13 mouse cellular contexts compared by ENCODE assay signal in genomic region chr10:64076410-64077052, GRCm38 (mm10). TPM values are rescaled to one million over a fixed set of nuclear protein-coding genes. Genes with fewer than 3 reads are reported as not detected.
A peak's percentile ranks its signal among the peaks of the same experiment; 100 is the strongest.
DNase-seq lines count a peak whose midpoint lies in the region; ATAC-seq and TF ChIP-seq lines count a peak whose summit lies in the region.
"Had no signal": no experiment of that assay in that cellular context is flagged by ENCODE, and none has a peak within 500 bp of the region (broad histone marks: within the 10 kb centered on the region; RNA-seq: fewer than 3 reads in every experiment).

No protein-coding gene starts in this region.

- peak overlapping the region; percentile 39 for H3K4me2 ChIP-seq in heart, embryonic 13.5 days
- peak overlapping the region; percentile 28; the same call in 1 of the 2 replicates for H3K4me2 ChIP-seq in lung, embryonic 15.5 days
- no peak overlapping the region for H3K4me2 ChIP-seq in embryonic facial prominence, embryonic 15.5 days (replicated peaks)
- peak overlapping the region; percentile 85 for H3K4me2 ChIP-seq in myocyte (ENCODE audit: low read depth)
- H3K4me2 ChIP-seq: forebrain, embryonic 13.5 days had no signal

- no peak overlapping the region for H3K4me3 ChIP-seq in heart, embryonic 13.5 days
- no peak overlapping the region for H3K4me3 ChIP-seq in lung, embryonic 15.5 days
- no peak overlapping the region for H3K4me3 ChIP-seq in embryonic facial prominence, embryonic 15.5 days (replicated peaks)
- H3K4me3 ChIP-seq in myocyte = no peak overlapping the region
- H3K4me3 ChIP-seq: forebrain, embryonic 13.5 days had no signal

- H3K36me3 ChIP-seq in heart, embryonic 13.5 days = no peaks in the 10 kb centered on the region
- no peaks in the 10 kb centered on the region for H3K36me3 ChIP-seq in lung, embryonic 15.5 days
- H3K36me3 ChIP-seq in embryonic facial prominence, embryonic 15.5 days = no peaks in the 10 kb centered on the region
- H3K36me3 ChIP-seq in myocyte (ENCODE audit: control insufficient read depth, insufficient read depth) = no peaks in the 10 kb centered on the region

- no peak overlapping the region for H3K9ac ChIP-seq in heart, embryonic 13.5 days
- H3K9ac ChIP-seq in lung, embryonic 15.5 days = no peak overlapping the region
- no peak overlapping the region for H3K9ac ChIP-seq in embryonic facial prominence, embryonic 15.5 days
- H3K9ac ChIP-seq: forebrain, embryonic 13.5 days had no signal

- no peaks in the 10 kb centered on the region for H3K27me3 ChIP-seq in heart, embryonic 13.5 days (replicated peaks)
- no peaks in the 10 kb centered on the region for H3K27me3 ChIP-seq in lung, embryonic 15.5 days
- H3K27me3 ChIP-seq in embryonic facial prominence, embryonic 15.5 days = no peaks in the 10 kb centered on the region; the same call in 1 of the 2 replicates
- no peaks in the 10 kb centered on the region for H3K27me3 ChIP-seq in myocyte (ENCODE audit: control insufficient read depth, insufficient read depth, insufficient read length)
- H3K27me3 ChIP-seq: forebrain, embryonic 13.5 days had no signal

- no peak overlapping the region; the same call in 1 of the 2 replicates for H3K27ac ChIP-seq in heart, embryonic 13.5 days (replicated peaks)
- H3K27ac ChIP-seq in lung, embryonic 15.5 days = no peak overlapping the region
- peak overlapping the region; percentile 3; the same call in 1 of the 2 replicates for H3K27ac ChIP-seq in embryonic facial prominence, embryonic 15.5 days (replicated peaks)
- H3K27ac ChIP-seq: forebrain, embryonic 13.5 days; macrophage had no signal

- DNase-seq in heart, postnatal 14 days = no peak
- DNase-seq in lung, postnatal 14 days = no peak
- no peak for DNase-seq in left cerebral cortex, adult 11 months (ENCODE audit: low spot score)

- no peaks in the 10 kb centered on the region for H3K9me3 ChIP-seq in heart, embryonic 13.5 days
- H3K9me3 ChIP-seq in lung, embryonic 15.5 days = no peaks in the 10 kb centered on the region
- no peaks in the 10 kb centered on the region for H3K9me3 ChIP-seq in embryonic facial prominence, embryonic 15.5 days (replicated peaks)
- H3K9me3 ChIP-seq: forebrain, embryonic 13.5 days had no signal

- H3K4me1 ChIP-seq in heart, embryonic 13.5 days = peaks cover 19% of the 10 kb centered on the region
- H3K4me1 ChIP-seq in lung, embryonic 15.5 days = no peaks in the 10 kb centered on the region; the same call in 1 of the 2 replicates
- 0 out of 2 replicates have a peak, but pooled peaks cover 12% of the 10 kb centered on the region for H3K4me1 ChIP-seq in embryonic facial prominence, embryonic 15.5 days
- H3K4me1 ChIP-seq: forebrain, embryonic 13.5 days had no signal

- intact Hi-C loops in heart, postnatal 14 days (cut with DNase I) = no loop called here

- H3K79me2 ChIP-seq in myocyte (ENCODE audit: control insufficient read depth, insufficient read depth) = no peaks in the 10 kb centered on the region

- ATAC-seq in heart, embryonic 13.5 days (ENCODE audit: extremely low read depth, insufficient number of reproducible peaks, low FRiP score, low TSS enrichment) = no peak
- 0 out of 2 replicates have a peak, but pooled peaks have one; percentile 27 for ATAC-seq in lung, embryonic 15.5 days (ENCODE audit: borderline replicate concordance, extremely low read depth, low FRiP score, low TSS enrichment)
- no peak for ATAC-seq in embryonic facial prominence, embryonic 15.5 days (ENCODE audit: insufficient number of reproducible peaks, low FRiP score, low TSS enrichment, low read depth)
- ATAC-seq: activated CD4-positive, CD25-positive, alpha-beta regulatory T cell, adult 4 months; forebrain, embryonic 13.5 days; intestine, postnatal 0 days had no signal

- no peak overlapping the region for H3ac ChIP-seq in myocyte (ENCODE audit: control insufficient read depth, insufficient read length)

- 41% methylated on average over 10 of the region's 10 CpGs for WGBS in heart, embryonic 13.5 days
- WGBS in lung, embryonic 15.5 days = 32% methylated on average over 10 of the region's 10 CpGs
- WGBS in embryonic facial prominence, embryonic 15.5 days = 36% methylated on average over 10 of the region's 10 CpGs

- TF ChIP-seq POLR2A in myocyte (IDR thresholded peaks at IDR 0.05; ENCODE audit: insufficient read length, low read depth) = no peak

TF ChIP-seq in myocyte, 11 proteins besides CTCF, POLR2A, EP300 and RAD21:
- TF ChIP-seq SRF (IDR thresholded peaks at IDR 0.05; ENCODE audit: control insufficient read depth, insufficient read length, low read depth) (no peak), USF1 (IDR thresholded peaks at IDR 0.05; ENCODE audit: low read depth) (no peak), MYOD1 (IDR thresholded peaks at IDR 0.05; ENCODE audit: control insufficient read depth in 1 of 3, insufficient read length in 2 of 3, low read depth in 2 of 3) (no peak), TCF3 (IDR thresholded peaks at IDR 0.05; ENCODE audit: insufficient read length, low read depth) (no peak), TCF12 (IDR thresholded peaks at IDR 0.05; ENCODE audit: insufficient read depth, poor library complexity, severe bottlenecking) (no peak), E2F4 (IDR thresholded peaks at IDR 0.05; ENCODE audit: insufficient read depth) (no peak), MYOG (IDR thresholded peaks at IDR 0.05; ENCODE audit: control insufficient read depth in 1 of 3, insufficient read depth in 1 of 3, insufficient read length in 2 of 3, low read depth in 2 of 3) (no peak), POLR2AphosphoS2 (IDR thresholded peaks at IDR 0.05; ENCODE audit: insufficient read length, low read depth) (no peak), REST (IDR thresholded peaks at IDR 0.05; ENCODE audit: insufficient read depth, insufficient read length) (no peak), MAX (IDR thresholded peaks at IDR 0.05; ENCODE audit: low read depth) (no peak), CEBPB (IDR thresholded peaks at IDR 0.05; ENCODE audit: insufficient read depth, poor library complexity, severe bottlenecking) (no peak)
TF ChIP-seq in myocyte: peak in this region for 0.

RNA-seq across cellular contexts. Expression of gene Lrrtm3, which starts 13.5 kb away (rescaled TPM):
- polyA plus RNA-seq in heart, embryonic 13.5 days (2015; fragmentation: Nextera tagmentation; extraction: Ambion mirVana) = 0.83 and 1.4 TPM in 2 replicates
- under 1 TPM; 0.59 to 0.62 TPM for total RNA-seq in heart, postnatal 14 days (2021)
- 1.8 and 3.1 TPM in 2 replicates for polyA plus RNA-seq in lung, embryonic 15.5 days (2015; fragmentation: Nextera tagmentation; extraction: Ambion mirVana)
- polyA plus RNA-seq in embryonic facial prominence, embryonic 15.5 days (2015; fragmentation: Nextera tagmentation; extraction: Ambion mirVana) = 10.3 and 11.5 TPM in 2 replicates
- polyA plus RNA-seq in myocyte (2012; fragmentation: generic; extraction: Trizol) = 0.01 TPM
- total RNA-seq: ES-E14; granulocyte monocyte progenitor cell, adult 5-6 weeks had no signal
- polyA plus RNA-seq: activated CD4-positive, CD25-positive, alpha-beta regulatory T cell, adult 4 months; macrophage had no signal
